Mouse (Mus musculus): ENCODE measurements around the gene Phlpp2. TPM values are rescaled to one million over a fixed set of nuclear protein-coding genes. Genes with fewer than 3 reads are reported as not detected.

Phlpp2 gene
- total and polyA plus RNA-seq, 3 experiments, result 1.7 to 5.9 TPM; not detected in 1

DNA sequence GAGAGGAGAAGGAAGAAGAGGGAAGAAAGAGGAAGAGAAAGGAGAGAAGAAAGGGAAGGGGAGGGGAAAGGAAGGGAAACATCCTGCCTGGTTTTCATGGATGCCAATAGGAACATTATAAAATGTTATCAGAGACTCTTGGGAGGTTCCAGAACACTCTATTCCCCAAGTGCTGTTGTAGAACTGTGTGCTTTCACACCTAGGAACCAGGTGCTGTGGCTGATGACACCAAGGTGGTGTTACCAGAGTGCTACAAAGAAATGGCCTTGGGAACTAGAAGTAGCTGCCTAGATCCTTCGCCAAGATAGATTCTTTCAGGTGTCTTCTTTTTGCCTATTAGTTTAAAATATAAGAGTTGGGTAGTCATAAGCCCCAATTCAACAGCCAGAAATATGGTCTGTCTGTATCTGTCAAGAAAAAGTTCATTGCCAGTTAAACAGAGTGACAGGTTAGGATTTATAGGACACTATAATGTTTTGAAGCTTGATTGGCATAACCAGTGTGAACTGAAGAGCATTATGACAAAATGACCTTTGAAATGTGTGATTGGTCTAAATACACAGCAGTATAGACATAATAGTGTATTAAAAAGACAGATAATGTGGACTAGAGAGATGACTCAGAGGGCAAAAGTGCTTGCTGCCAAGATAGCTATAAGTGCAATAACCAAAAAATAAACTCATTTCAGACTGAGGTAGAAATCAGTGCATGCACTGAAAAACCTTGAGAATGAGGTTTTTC lies 36.8 kb downstream of the Phlpp2 start:
- Histone ChIP-seq H3K27me3 (ENCODE audit: control insufficient read depth in 1 of 2, insufficient read depth in 2 of 2, low read length in 2 of 2) (no peaks in the 10 kb centered on the region), H3K9ac (ENCODE audit: control insufficient read depth, low read depth, low read length, poor library complexity, severe bottlenecking) (no peak overlapping the region), H3K4me3 (ENCODE audit: control insufficient read depth in 1 of 2, insufficient read depth in 1 of 2, low read depth in 2 of 2, low read length in 2 of 2) (no peak overlapping the region), H3K79me2 (ENCODE audit: control insufficient read depth, insufficient read depth, low read length, poor library complexity) (no peaks in the 10 kb centered on the region), H3K4me1 (ENCODE audit: control insufficient read depth in 1 of 2, insufficient read depth in 2 of 2, low read length in 2 of 2) (no peaks in the 10 kb centered on the region), H3K9me3 (replicated peaks; ENCODE audit: insufficient read depth, low read length) (no peaks in the 10 kb centered on the region), H3K36me3 (ENCODE audit: control insufficient read depth in 1 of 2, insufficient read depth in 2 of 2, low read length in 2 of 2) (no peaks in the 10 kb centered on the region), H3K27ac (ENCODE audit: control insufficient read depth, low read depth, low read length) (no peak overlapping the region)
- no peak for DNase-seq (ENCODE audit: low read depth, low spot score)
- TF ChIP-seq POLR2AphosphoS5 (IDR thresholded peaks at IDR 0.05; ENCODE audit: borderline replicate concordance, low read depth, low read length), result no peak
- no peak for TF ChIP-seq EP300 (IDR thresholded peaks at IDR 0.05; ENCODE audit: low read depth in 1 of 2, low read length in 2 of 2)
- TF ChIP-seq TBP (IDR thresholded peaks at IDR 0.05; ENCODE audit: low read depth, low read length), result no peak
- TF ChIP-seq CTCF (IDR thresholded peaks at IDR 0.05 in 2 of 3, conservative IDR thresholded peaks at IDR 0.05 in 1 of 3; ENCODE audit: control insufficient read depth in 1 of 3, insufficient read depth in 1 of 3, low read depth in 2 of 3, low read length in 3 of 3, poor library complexity in 1 of 3, severe bottlenecking in 1 of 3), result no peak
- TF ChIP-seq UBTF (IDR thresholded peaks at IDR 0.05; ENCODE audit: borderline replicate concordance, insufficient read depth, low read depth, low read length), result no peak
- TF ChIP-seq KAT2A (conservative IDR thresholded peaks at IDR 0.05; ENCODE audit: low read depth, low read length), result no peak
- TF ChIP-seq MYB (IDR thresholded peaks at IDR 0.05; ENCODE audit: low read depth, low read length), result no peak
- no peak for TF ChIP-seq TAL1 (IDR thresholded peaks at IDR 0.05; ENCODE audit: low read length)
- TF ChIP-seq MAZ (IDR thresholded peaks at IDR 0.05; ENCODE audit: low read depth, low read length), result no peak
- no peak for TF ChIP-seq USF1 (IDR thresholded peaks at IDR 0.05; ENCODE audit: low read depth, low read length)
- TF ChIP-seq MAX (IDR thresholded peaks at IDR 0.05; ENCODE audit: low read length), result no peak
- TF ChIP-seq RAD21 (IDR thresholded peaks at IDR 0.05; ENCODE audit: low read depth, low read length), result no peak
- no peak for TF ChIP-seq NELFE (IDR thresholded peaks at IDR 0.05; ENCODE audit: low read depth, low read length)
- TF ChIP-seq SIN3A (IDR thresholded peaks at IDR 0.05; ENCODE audit: low read length), result no peak
- no peak for TF ChIP-seq SMC3 (IDR thresholded peaks at IDR 0.05; ENCODE audit: low read depth, low read length)
- no peak for TF ChIP-seq POLR2AphosphoS2 (IDR thresholded peaks at IDR 0.05; ENCODE audit: low read length)
- no peak for TF ChIP-seq ZC3H11A (IDR thresholded peaks at IDR 0.05; ENCODE audit: low read depth, low read length)
- no peak for TF ChIP-seq TCF12 (IDR thresholded peaks at IDR 0.05; ENCODE audit: low read depth, low read length)
- no peak for TF ChIP-seq MEF2A (IDR thresholded peaks at IDR 0.05; ENCODE audit: extremely low read depth, insufficient replicate concordance, low read depth, low read length, poor library complexity, severe bottlenecking)
- no peak for TF ChIP-seq BHLHE40 (IDR thresholded peaks at IDR 0.05; ENCODE audit: borderline replicate concordance, low read depth, low read length)

DNA sequence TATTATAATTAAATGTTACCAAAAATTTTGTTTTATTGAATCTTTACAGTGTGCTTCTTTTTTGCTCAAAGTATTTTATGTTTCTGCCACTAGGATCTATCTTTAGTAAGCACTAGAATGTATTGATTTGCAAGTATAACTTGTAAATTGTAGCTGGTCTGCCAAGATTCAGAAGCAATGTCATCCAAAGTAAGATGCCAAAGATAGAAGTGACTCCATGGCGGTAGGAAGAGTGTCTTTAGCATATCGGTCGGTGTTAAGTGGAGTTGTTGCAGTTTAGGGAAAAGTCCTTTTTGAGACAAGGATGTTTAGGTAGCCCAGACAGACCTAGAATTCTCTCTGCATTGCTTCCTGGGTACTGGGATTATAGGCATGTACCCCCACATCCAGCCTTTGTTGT lies 38.6 kb downstream of the Phlpp2 start:
- no peaks in the 10 kb centered on the region; a peak in 1 of 4 replicates for H3K36me3 ChIP-seq (ENCODE audit: control insufficient read depth in 1 of 2, insufficient read depth in 2 of 2, low read length in 2 of 2)
- H3K4me3 ChIP-seq (ENCODE audit: control insufficient read depth in 1 of 2, insufficient read depth in 1 of 2, low read depth in 2 of 2, low read length in 2 of 2), result no peak overlapping the region
- H3K27me3 ChIP-seq (ENCODE audit: control insufficient read depth in 1 of 2, insufficient read depth in 2 of 2, low read length in 2 of 2), result no peaks in the 10 kb centered on the region
- no peaks in the 10 kb centered on the region for H3K79me2 ChIP-seq (ENCODE audit: control insufficient read depth, insufficient read depth, low read length, poor library complexity)
- no peak overlapping the region for H3K9ac ChIP-seq (ENCODE audit: control insufficient read depth, low read depth, low read length, poor library complexity, severe bottlenecking)
- no peak overlapping the region for H3K27ac ChIP-seq (ENCODE audit: control insufficient read depth, low read depth, low read length)
- DNase-seq (ENCODE audit: low read depth, low spot score), result no peak
- H3K9me3 ChIP-seq (replicated peaks; ENCODE audit: insufficient read depth, low read length), result no peaks in the 10 kb centered on the region
- no peaks in the 10 kb centered on the region for H3K4me1 ChIP-seq (ENCODE audit: control insufficient read depth in 1 of 2, insufficient read depth in 2 of 2, low read length in 2 of 2)
- TF ChIP-seq JUND (IDR thresholded peaks at IDR 0.05; ENCODE audit: low read depth, low read length), result no peak
- TF ChIP-seq GATA1 (IDR thresholded peaks at IDR 0.05; ENCODE audit: low read depth, low read length), result no peak
- TF ChIP-seq POLR2AphosphoS5 (IDR thresholded peaks at IDR 0.05; ENCODE audit: borderline replicate concordance, low read depth, low read length), result no peak
- TF ChIP-seq POLR2A (IDR thresholded peaks at IDR 0.05; ENCODE audit: control insufficient read depth in 1 of 2, insufficient read depth in 1 of 2, low read depth in 1 of 2, low read length in 2 of 2, poor library complexity in 1 of 2), result no peak
- no peak for TF ChIP-seq TCF12 (IDR thresholded peaks at IDR 0.05; ENCODE audit: low read depth, low read length)
- no peak for TF ChIP-seq USF1 (IDR thresholded peaks at IDR 0.05; ENCODE audit: low read depth, low read length)
- TF ChIP-seq CTCF (IDR thresholded peaks at IDR 0.05 in 2 of 3, conservative IDR thresholded peaks at IDR 0.05 in 1 of 3; ENCODE audit: control insufficient read depth in 1 of 3, insufficient read depth in 1 of 3, low read depth in 2 of 3, low read length in 3 of 3, poor library complexity in 1 of 3, severe bottlenecking in 1 of 3), result no peak
- no peak for TF ChIP-seq ETS1 (IDR thresholded peaks at IDR 0.05; ENCODE audit: low read depth, low read length)
- no peak for TF ChIP-seq CHD2 (IDR thresholded peaks at IDR 0.05; ENCODE audit: low read length)
- no peak for TF ChIP-seq USF2 (IDR thresholded peaks at IDR 0.05; ENCODE audit: borderline replicate concordance in 1 of 2, insufficient read depth in 1 of 2, low read depth in 1 of 2, low read length in 2 of 2)
- no peak for TF ChIP-seq NELFE (IDR thresholded peaks at IDR 0.05; ENCODE audit: low read depth, low read length)
- TF ChIP-seq ZMIZ1 (IDR thresholded peaks at IDR 0.05; ENCODE audit: low read depth, low read length), result no peak
- TF ChIP-seq RCOR1 (IDR thresholded peaks at IDR 0.05; ENCODE audit: low read depth, low read length), result no peak
- TF ChIP-seq POLR2AphosphoS2 (IDR thresholded peaks at IDR 0.05; ENCODE audit: low read length), result no peak
- TF ChIP-seq ELF1 (IDR thresholded peaks at IDR 0.05; ENCODE audit: low read depth, low read length), result no peak
- TF ChIP-seq ZKSCAN1 (IDR thresholded peaks at IDR 0.05; ENCODE audit: low read depth, low read length), result no peak
- TF ChIP-seq TBP (IDR thresholded peaks at IDR 0.05; ENCODE audit: low read depth, low read length), result no peak
